15 mouse cellular contexts compared by ENCODE assay signal in the genomic region with DNA sequence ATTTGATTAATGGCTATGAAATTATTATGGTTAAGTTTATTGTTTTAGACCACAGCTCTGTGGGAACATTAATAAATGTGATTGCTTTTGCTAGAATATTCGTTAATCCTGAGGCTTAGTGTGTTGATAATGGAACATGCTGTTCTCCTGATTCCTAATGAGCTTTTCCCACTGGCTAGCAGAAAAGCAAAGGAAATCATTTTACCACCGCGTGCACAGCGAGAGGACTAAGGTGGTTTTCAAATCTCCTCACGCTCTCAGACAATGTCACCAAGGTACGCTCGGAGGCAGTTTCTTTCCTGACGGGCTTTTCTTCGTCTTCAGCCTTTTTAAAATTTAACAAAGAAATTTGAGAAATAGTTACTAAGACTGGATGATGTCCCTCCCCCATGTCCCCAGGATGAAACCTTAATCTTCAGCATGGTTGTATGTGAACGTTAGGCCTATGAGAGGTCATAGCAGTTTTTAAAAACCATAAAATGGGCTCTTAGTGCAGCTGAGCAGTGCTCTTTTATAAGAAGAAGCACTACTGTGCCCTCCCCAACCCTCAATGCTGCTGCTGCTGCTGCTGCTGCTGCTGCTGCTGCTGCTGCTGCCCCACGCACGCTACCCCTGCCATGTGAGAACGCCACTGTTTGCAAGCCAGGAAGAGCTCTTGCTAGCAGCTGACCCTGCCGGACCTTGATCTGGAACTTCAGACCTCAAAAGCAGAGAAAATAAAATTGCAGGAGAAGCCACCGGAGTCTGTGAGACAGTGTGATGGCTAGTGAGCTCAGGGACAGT. TPM values are rescaled to one million over a fixed set of nuclear protein-coding genes. Genes with fewer than 3 reads are reported as not detected.
A peak's percentile ranks its signal among the peaks of the same experiment; 100 is the strongest.
DNase-seq lines count a peak whose midpoint lies in the region; ATAC-seq and TF ChIP-seq lines count a peak whose summit lies in the region.
"Had no signal": no experiment of that assay in that cellular context is flagged by ENCODE, and none has a peak within 500 bp of the region (broad histone marks: within the 10 kb centered on the region; RNA-seq: fewer than 3 reads in every experiment).

No protein-coding gene starts in this region.

- H3K36me3 ChIP-seq in forebrain, embryonic 10.5 days (replicated peaks) = no peaks in the 10 kb centered on the region
- no peaks in the 10 kb centered on the region for H3K36me3 ChIP-seq in forebrain, postnatal 0 days (ENCODE audit: insufficient read depth)
- no peaks in the 10 kb centered on the region for H3K36me3 ChIP-seq in kidney, adult 2 months (ENCODE audit: control insufficient read depth, insufficient read depth, low read length)
- H3K36me3 ChIP-seq in kidney, embryonic 14.5 days (ENCODE audit: control insufficient read depth, insufficient read depth, low read length) = no peaks in the 10 kb centered on the region
- no peaks in the 10 kb centered on the region for H3K36me3 ChIP-seq in midbrain, embryonic 15.5 days (replicated peaks)

- no peaks in the 10 kb centered on the region for H3K27me3 ChIP-seq in forebrain, embryonic 10.5 days (ENCODE audit: poor library complexity, severe bottlenecking)
- no peaks in the 10 kb centered on the region for H3K27me3 ChIP-seq in forebrain, postnatal 0 days (ENCODE audit: insufficient read depth, low read length)
- H3K27me3 ChIP-seq in kidney, adult 2 months (replicated peaks; ENCODE audit: control insufficient read depth, insufficient read depth, low read length) = no peaks in the 10 kb centered on the region
- no peaks in the 10 kb centered on the region for H3K27me3 ChIP-seq in kidney, embryonic 14.5 days (ENCODE audit: control insufficient read depth, insufficient read depth, low read length)
- no peaks in the 10 kb centered on the region for H3K27me3 ChIP-seq in midbrain, embryonic 15.5 days (replicated peaks)

- H3K4me1 ChIP-seq in forebrain, embryonic 10.5 days = peaks cover 13% of the 10 kb centered on the region
- no peaks in the 10 kb centered on the region for H3K4me1 ChIP-seq in forebrain, postnatal 0 days (ENCODE audit: insufficient read depth)
- peaks cover 11% of the 10 kb centered on the region for H3K4me1 ChIP-seq in kidney, adult 2 months (ENCODE audit: control insufficient read depth, insufficient read depth, low read length)
- no peaks in the 10 kb centered on the region for H3K4me1 ChIP-seq in kidney, embryonic 14.5 days (ENCODE audit: control insufficient read depth, insufficient read depth, low read length)
- H3K4me1 ChIP-seq in midbrain, embryonic 15.5 days = peaks cover 4% of the 10 kb centered on the region

- TF ChIP-seq POLR2A in kidney, adult 2 months (IDR thresholded peaks at IDR 0.05; ENCODE audit: low read depth, low read length) = no peak

- no peak for DNase-seq in forebrain, embryonic 10.5 days (ENCODE audit: extremely low spot score, low spot score)
- DNase-seq in forebrain, postnatal 0 days = no peak
- DNase-seq in kidney, adult 2 months = peak; percentile 79
- DNase-seq in kidney, postnatal 4 days = peak; percentile 13 to 50
- DNase-seq in cerebellum, postnatal 36 days = no peak
- DNase-seq in yolk sac, embryonic 10.5 days (ENCODE audit: low spot score) = no peak
- DNase-seq: adrenal gland, adult 2 months; cerebellum, postnatal 14 days; heart, adult 2 months; heart, postnatal 10 days; lung, postnatal 36 days had no signal

- H3K4me2 ChIP-seq in forebrain, postnatal 0 days (ENCODE audit: low read depth) = no peak overlapping the region
- no peak overlapping the region for H3K4me2 ChIP-seq in kidney, embryonic 14.5 days (replicated peaks; ENCODE audit: low read depth, low read length)
- H3K4me2 ChIP-seq in midbrain, embryonic 15.5 days = no peak overlapping the region

- H3K9me3 ChIP-seq in forebrain, embryonic 10.5 days = no peaks in the 10 kb centered on the region
- no peaks in the 10 kb centered on the region for H3K9me3 ChIP-seq in forebrain, postnatal 0 days (ENCODE audit: low read length)
- H3K9me3 ChIP-seq in kidney, embryonic 14.5 days (ENCODE audit: control insufficient read depth, low read length) = no peaks in the 10 kb centered on the region
- H3K9me3 ChIP-seq in midbrain, embryonic 15.5 days = no peaks in the 10 kb centered on the region

- H3K27ac ChIP-seq in forebrain, embryonic 10.5 days = peak overlapping the region; percentile 74; the same call in 1 of the 2 replicates
- no peak overlapping the region for H3K27ac ChIP-seq in forebrain, postnatal 0 days (ENCODE audit: low read depth, low read length)
- H3K27ac ChIP-seq in kidney, adult 2 months (ENCODE audit: insufficient read depth, low read depth, low read length) = peak overlapping the region; percentile 80
- no peak overlapping the region for H3K27ac ChIP-seq in kidney, embryonic 14.5 days (ENCODE audit: low read depth, low read length)
- H3K27ac ChIP-seq in midbrain, embryonic 15.5 days = peak overlapping the region; percentile 65
- H3K27ac ChIP-seq: heart, adult 2 months had no signal

- H3K9ac ChIP-seq in forebrain, postnatal 0 days = no peak overlapping the region
- no peak overlapping the region for H3K9ac ChIP-seq in kidney, embryonic 14.5 days (ENCODE audit: low read depth, low read length)
- H3K9ac ChIP-seq in midbrain, embryonic 15.5 days = no peak overlapping the region; the same call in 1 of the 2 replicates

- TF ChIP-seq CTCF in forebrain, postnatal 0 days (IDR thresholded peaks at IDR 0.05; ENCODE audit: low read depth) = no peak
- TF ChIP-seq CTCF in kidney, adult 2 months (conservative IDR thresholded peaks at IDR 0.05; ENCODE audit: insufficient read depth, insufficient read length, low read depth, low read length) = no peak

- ATAC-seq in forebrain, postnatal 0 days = no peak
- no peak for ATAC-seq in kidney, embryonic 14.5 days (ENCODE audit: low FRiP score, low TSS enrichment)
- ATAC-seq in midbrain, embryonic 15.5 days (replicated peaks) = peak; percentile 66
- ATAC-seq: intestine, postnatal 0 days had no signal

- 63% methylated on average over 15 of the region's 15 CpGs for WGBS in forebrain, embryonic 10.5 days
- 40% methylated on average over 15 of the region's 15 CpGs for WGBS in forebrain, postnatal 0 days
- 47% methylated on average over 15 of the region's 15 CpGs for WGBS in kidney, adult 2 months
- 73% methylated on average over 15 of the region's 15 CpGs for WGBS in kidney, embryonic 14.5 days
- WGBS in midbrain, embryonic 15.5 days = 48% methylated on average over 15 of the region's 15 CpGs

- H3K4me3 ChIP-seq in forebrain, embryonic 10.5 days = no peak overlapping the region
- no peak overlapping the region for H3K4me3 ChIP-seq in forebrain, postnatal 0 days (ENCODE audit: low read depth, low read length)
- H3K4me3 ChIP-seq in kidney, adult 2 months (ENCODE audit: insufficient read depth, low read depth, low read length) = no peak overlapping the region
- H3K4me3 ChIP-seq in kidney, embryonic 14.5 days (ENCODE audit: low read length) = no peak overlapping the region
- H3K4me3 ChIP-seq in midbrain, embryonic 15.5 days = no peak overlapping the region
- H3K4me3 ChIP-seq: heart, adult 2 months; myocyte had no signal

RNA-seq across cellular contexts. Expression of gene Paqr9, which starts 17.6 kb away (rescaled TPM):
- polyA plus RNA-seq in forebrain, embryonic 10.5 days (2016; fragmentation: Nextera tagmentation; extraction: Ambion mirVana) = 0.07 and 0.12 TPM in 2 replicates
- 20.8 and 26.0 TPM in 2 replicates for total RNA-seq in forebrain, postnatal 0 days (2014; rRNA removed)
- polyA plus RNA-seq in forebrain, postnatal 0 days (2015; fragmentation: Nextera tagmentation; extraction: Ambion mirVana) = 3.5 and 6.3 TPM in 2 replicates
- 33.3 and 48.2 TPM in 2 replicates for polyA plus RNA-seq in kidney, adult 2 months (2012; rRNA removed)
- 0.46 and 0.54 TPM in 2 replicates for polyA plus RNA-seq in kidney, embryonic 14.5 days (2014; fragmentation: Nextera tagmentation; extraction: Ambion mirVana)
- polyA plus RNA-seq in midbrain, embryonic 15.5 days (2015; fragmentation: Nextera tagmentation; extraction: Ambion mirVana) = 5.1 and 5.3 TPM in 2 replicates

RNA-seq across cellular contexts. Expression of gene U2surp, which starts 30.0 kb away (rescaled TPM):
- polyA plus RNA-seq in forebrain, embryonic 10.5 days (2016; fragmentation: Nextera tagmentation; extraction: Ambion mirVana) = 142 and 152 TPM in 2 replicates
- 58.2 and 77.5 TPM in 2 replicates for total RNA-seq in forebrain, postnatal 0 days (2014; rRNA removed)
- polyA plus RNA-seq in forebrain, postnatal 0 days (2015; fragmentation: Nextera tagmentation; extraction: Ambion mirVana) = 117 and 126 TPM in 2 replicates
- polyA plus RNA-seq in kidney, adult 2 months (2012; rRNA removed) = 3.0 and 4.8 TPM in 2 replicates
- polyA plus RNA-seq in kidney, embryonic 14.5 days (2014; fragmentation: Nextera tagmentation; extraction: Ambion mirVana) = 163 and 164 TPM in 2 replicates
- 115 and 129 TPM in 2 replicates for polyA plus RNA-seq in midbrain, embryonic 15.5 days (2015; fragmentation: Nextera tagmentation; extraction: Ambion mirVana)

Comparison
In these comparisons a context has a peak if more than half of its experiments do, and no peak if none do; other contexts are left out.
1. H3K27ac ChIP-seq: peak in forebrain, embryonic 10.5 days (single experiment), kidney, adult 2 months (single experiment) and midbrain, embryonic 15.5 days (single experiment); none in forebrain, postnatal 0 days (single experiment) and kidney, embryonic 14.5 days (single experiment).
2. RNA of gene U2surp, which starts 30.0 kb away (polyA plus RNA-seq): 163 to 164 TPM in kidney, embryonic 14.5 days, 142 to 152 TPM in forebrain, embryonic 10.5 days, 115 to 129 TPM in midbrain, embryonic 15.5 days and 117 to 126 TPM in forebrain, postnatal 0 days; 3.0 to 4.8 TPM in kidney, adult 2 months; every median in the first group is over 10 times any median in the second.
3. DNase-seq: peak in kidney, adult 2 months (single experiment) and kidney, postnatal 4 days (2 of 2); none in forebrain, embryonic 10.5 days (single experiment), forebrain, postnatal 0 days (single experiment), cerebellum, postnatal 36 days (0 of 2) and yolk sac, embryonic 10.5 days (single experiment).